Mouse (Mus musculus): ENCODE results near the gene Ruvbl2. TPM values are rescaled to one million over a fixed set of nuclear protein-coding genes. Genes with fewer than 3 reads are reported as not detected.

Gene Ruvbl2
- total RNA-seq, 2 experiments from 2014 or later, result 34.4 to 39.9 TPM

GRCm38 (mm10) chr7:45376057-45376456 lies 61.8 kb downstream of the Ruvbl2 start:
- Histone ChIP-seq H3K4me3 (no peak overlapping the region), H3K27ac (no peak overlapping the region)
- DNase-seq (ENCODE audit: extremely low spot score in 1 of 2, low spot score in 2 of 2), result no peak
- no peak for TF ChIP-seq CTCF (IDR thresholded peaks at IDR 0.05)
- intact Hi-C loops (cut with DNase I), result no loop called here

- no peak overlapping the region for H3K27ac ChIP-seq
- intact Hi-C loops (cut with DNase I), result loop anchor here (2.0 kb wide), 1 partner anchor 18 kb away; no protein-coding TSS in a partner anchor
- DNase-seq (ENCODE audit: extremely low spot score in 1 of 2, low spot score in 2 of 2), result no peak
- no peak for TF ChIP-seq CTCF (IDR thresholded peaks at IDR 0.05)
- H3K4me3 ChIP-seq, result no peak overlapping the region
Observed at GRCm38 (mm10) chr7:45374620-45375019, 63.3 kb downstream of the Ruvbl2 start.

GRCm38 (mm10) chr7:45372371-45372770 lies 65.5 kb downstream of the Ruvbl2 start:
- Histone ChIP-seq H3K27ac (no peak overlapping the region), H3K4me3 (no peak overlapping the region)
- intact Hi-C loops (cut with DNase I), result no loop called here
- no peak for TF ChIP-seq CTCF (IDR thresholded peaks at IDR 0.05)
- DNase-seq (ENCODE audit: extremely low spot score in 1 of 2, low spot score in 2 of 2), result no peak

Small RNA genes lying within 50 kb of the gene (microRNA-seq; reads per million reads assigned to microRNA genes)
- 0 to 0.24 reads per million in 2 experiments for gene Gm22133

Other genes starting within 250 kb of the Ruvbl2 start
- 1 to 10 TPM; 6.7 to 7.5 TPM for gene Ccdc155, start 233.2 kb downstream of the Ruvbl2 start, total RNA-seq (2021)
- 10 to 100 TPM; 32.4 to 33.5 TPM for gene Dkkl1, start 225.9 kb downstream of the Ruvbl2 start, total RNA-seq (2021)
- gene Tead2, start 222.3 kb downstream of the Ruvbl2 start, total RNA-seq (2021), result 1 to 10 TPM; 3.9 to 4.1 TPM
- gene Cd37, start 199.0 kb downstream of the Ruvbl2 start, total RNA-seq (2021), result 1 to 10 TPM; 4.2 to 5.4 TPM
- 1 to 10 TPM; 1.9 to 2.4 TPM for gene Slc6a16, start 197.0 kb downstream of the Ruvbl2 start, total RNA-seq (2021)
- gene Slc6a21, start 160.6 kb downstream of the Ruvbl2 start, total RNA-seq (2021), result under 1 TPM in 1 of 2 experiments, not detected in 1; 0.23 TPM
- gene Trpm4, start 104.3 kb downstream of the Ruvbl2 start, total RNA-seq (2021), result 10 to 100 TPM; 18.5 to 24.6 TPM
- gene Hrc, start 102.8 kb downstream of the Ruvbl2 start, total RNA-seq (2021), result under 1 TPM; 0.23 to 0.61 TPM
- gene Ppfia3, start 71.1 kb downstream of the Ruvbl2 start, total RNA-seq (2021), result 100 to 1,000 TPM; 156 to 159 TPM
- 100 to 1,000 TPM; 156 to 178 TPM for gene Lin7b, start 67.5 kb downstream of the Ruvbl2 start, total RNA-seq (2021)
- gene Snrnp70, start 42.4 kb downstream of the Ruvbl2 start, total RNA-seq (2021), result 100 to 1,000 TPM; 428 to 429 TPM
- gene Kcna7, start 32.4 kb downstream of the Ruvbl2 start, total RNA-seq (2021), result not detected
- not detected for gene Ntf5, start 24.4 kb downstream of the Ruvbl2 start, total RNA-seq (2021)
- not detected for gene Lhb, start 17.3 kb downstream of the Ruvbl2 start, total RNA-seq (2021)
- gene Gys1, start 3.3 kb downstream of the Ruvbl2 start, total RNA-seq (2021), result 10 to 100 TPM; 18.2 to 19.2 TPM
- 100 to 1,000 TPM; 200 to 208 TPM for gene Ftl1, start 21.8 kb upstream of the Ruvbl2 start, total RNA-seq (2021)
- gene Bax, start 28.8 kb upstream of the Ruvbl2 start, total RNA-seq (2021), result 10 to 100 TPM; 66.9 to 67.4 TPM
- gene Tulp2, start 43.8 kb upstream of the Ruvbl2 start, total RNA-seq (2021), result under 1 TPM in 1 of 2 experiments, not detected in 1; 0.30 TPM
- gene Gm45808, start 48.7 kb upstream of the Ruvbl2 start, total RNA-seq (2021), result 1 to 10 TPM; 1.5 to 2.0 TPM
- 1 to 10 TPM; 3.7 to 4.8 TPM for gene Dhdh, start 50.7 kb upstream of the Ruvbl2 start, total RNA-seq (2021)
- 100 to 1,000 TPM in 1 of 2 experiments, 10 to 100 TPM in 1; 95.4 to 106 TPM for gene Nucb1, start 72.3 kb upstream of the Ruvbl2 start, total RNA-seq (2021)
- 10 to 100 TPM; 25.2 to 29.3 TPM for gene Ppp1r15a, start 88.2 kb upstream of the Ruvbl2 start, total RNA-seq (2021)
- 1 to 10 TPM; 4.2 to 5.1 TPM for gene Plekha4, start 88.2 kb upstream of the Ruvbl2 start, total RNA-seq (2021)
- under 1 TPM; 0.61 to 0.68 TPM for gene Hsd17b14, start 116.8 kb upstream of the Ruvbl2 start, total RNA-seq (2021)
- gene Bcat2, start 132.1 kb upstream of the Ruvbl2 start, total RNA-seq (2021), result 10 to 100 TPM; 25.4 to 26.2 TPM
- not detected for gene Fgf21, start 177.4 kb upstream of the Ruvbl2 start, total RNA-seq (2021)
- not detected for gene Fut1, start 179.2 kb upstream of the Ruvbl2 start, total RNA-seq (2021)
- gene Izumo1, start 183.7 kb upstream of the Ruvbl2 start, total RNA-seq (2021), result under 1 TPM in 1 of 2 experiments, not detected in 1; 0.34 TPM
- gene Rasip1, start 189.4 kb upstream of the Ruvbl2 start, total RNA-seq (2021), result 1 to 10 TPM; 6.1 to 8.0 TPM
- gene Mamstr, start 201.9 kb upstream of the Ruvbl2 start, total RNA-seq (2021), result 1 to 10 TPM; 3.5 to 3.9 TPM
- under 1 TPM in 1 of 2 experiments, not detected in 1; 0.11 TPM for gene Fut2, start 228.3 kb upstream of the Ruvbl2 start, total RNA-seq (2021)
- 1 to 10 TPM; 6.4 to 6.9 TPM for gene Ntn5, start 245.9 kb upstream of the Ruvbl2 start, total RNA-seq (2021)

Data from left cerebral cortex, adult 2 months (tissue).